Mouse (Mus musculus): Measurements from ENCODE around the gene Cep63.

GRCm38 (mm10) chr9:102536968-102537367, 89.4 kb downstream of the Cep63 start:
- TF ChIP-seq POLR2A (IDR thresholded peaks at IDR 0.05; ENCODE audit: insufficient read length, low read depth) (no peak), CEBPB (IDR thresholded peaks at IDR 0.05; ENCODE audit: insufficient read depth, poor library complexity, severe bottlenecking) (no peak), POLR2AphosphoS2 (IDR thresholded peaks at IDR 0.05; ENCODE audit: insufficient read length, low read depth) (no peak), TCF3 (IDR thresholded peaks at IDR 0.05; ENCODE audit: insufficient read length, low read depth) (no peak)

Data from myocyte (in vitro differentiated cells).